Mouse (Mus musculus): ENCODE data around the gene Fam19a1. TPM values are rescaled to one million over a fixed set of nuclear protein-coding genes. Genes with fewer than 3 reads are reported as not detected.

Fam19a1 gene
- polyA plus RNA-seq, 1 experiment, result 0.04 TPM

- H3K4me1 ChIP-seq (ENCODE audit: control insufficient read depth, insufficient read depth, insufficient read length, low read length), result no peaks in the 10 kb centered on the region
- 3% methylated on average over 6 of the region's 6 CpGs for WGBS
- peak overlapping the region; percentile 69; the same call in 1 of the 2 replicates for H3K4me3 ChIP-seq (ENCODE audit: low read depth, low read length)
- H3K27me3 ChIP-seq (ENCODE audit: control insufficient read depth, insufficient read depth, low read length), result peaks cover 2% of the 10 kb centered on the region; the same call in 1 of the 2 replicates
- no peaks in the 10 kb centered on the region for H3K36me3 ChIP-seq (ENCODE audit: control insufficient read depth, insufficient read depth, low read length)
- no peak overlapping the region for H3K27ac ChIP-seq (ENCODE audit: insufficient read depth, low read depth, low read length)
- no peak for TF ChIP-seq POLR2A (IDR thresholded peaks at IDR 0.05; ENCODE audit: low read depth, low read length)
- TF ChIP-seq CTCF (IDR thresholded peaks at IDR 0.05; ENCODE audit: extremely low read depth, insufficient read length, insufficient replicate concordance, low read depth, low read length), result no peak
Measured at GRCm38 (mm10) chr6:96116148-96116533, 3.2 kb downstream of the Fam19a1 start.

- peak overlapping the region; percentile 69 for H3K4me3 ChIP-seq (ENCODE audit: low read depth, low read length)
- H3K4me1 ChIP-seq (ENCODE audit: control insufficient read depth, insufficient read depth, insufficient read length, low read length), result no peaks in the 10 kb centered on the region
- WGBS, result 2% methylated on average over 32 of the region's 32 CpGs
- H3K27me3 ChIP-seq (ENCODE audit: control insufficient read depth, insufficient read depth, low read length), result peaks cover 2% of the 10 kb centered on the region; the same call in 1 of the 2 replicates
- H3K27ac ChIP-seq (ENCODE audit: insufficient read depth, low read depth, low read length), result no peak overlapping the region
- no peaks in the 10 kb centered on the region for H3K36me3 ChIP-seq (ENCODE audit: control insufficient read depth, insufficient read depth, low read length)
- TF ChIP-seq CTCF (IDR thresholded peaks at IDR 0.05; ENCODE audit: extremely low read depth, insufficient read length, insufficient replicate concordance, low read depth, low read length), result no peak
- no peak for TF ChIP-seq POLR2A (IDR thresholded peaks at IDR 0.05; ENCODE audit: low read depth, low read length)
Measured at GRCm38 (mm10) chr6:96116534-96117272, 3.7 kb downstream of the Fam19a1 start.

GRCm38 (mm10) chr6:96143326-96143725 is 30.4 kb downstream of the Fam19a1 start:
- no peak for TF ChIP-seq POLR2A (IDR thresholded peaks at IDR 0.05; ENCODE audit: low read depth, low read length)
- Histone ChIP-seq H3K36me3 (ENCODE audit: control insufficient read depth, insufficient read depth, low read length) (no peaks in the 10 kb centered on the region), H3K27me3 (ENCODE audit: control insufficient read depth, insufficient read depth, low read length) (no peaks in the 10 kb centered on the region), H3K4me1 (ENCODE audit: control insufficient read depth, insufficient read depth, insufficient read length, low read length) (no peaks in the 10 kb centered on the region), H3K4me3 (ENCODE audit: low read depth, low read length) (no peak overlapping the region), H3K27ac (ENCODE audit: insufficient read depth, low read depth, low read length) (no peak overlapping the region)
- WGBS, result 83% methylated on average over 1 of the region's 1 CpGs

GRCm38 (mm10) chr6:96165403-96165802 is 52.4 kb downstream of the Fam19a1 start:
- Histone ChIP-seq H3K27ac (ENCODE audit: insufficient read depth, low read depth, low read length) (no peak overlapping the region), H3K4me3 (ENCODE audit: low read depth, low read length) (no peak overlapping the region), H3K27me3 (ENCODE audit: control insufficient read depth, insufficient read depth, low read length) (no peaks in the 10 kb centered on the region), H3K36me3 (ENCODE audit: control insufficient read depth, insufficient read depth, low read length) (no peaks in the 10 kb centered on the region), H3K4me1 (ENCODE audit: control insufficient read depth, insufficient read depth, insufficient read length, low read length) (no peaks in the 10 kb centered on the region)
- WGBS, result 89% methylated on average over 13 of the region's 13 CpGs
- no peak for TF ChIP-seq POLR2A (IDR thresholded peaks at IDR 0.05; ENCODE audit: low read depth, low read length)
- TF ChIP-seq CTCF (IDR thresholded peaks at IDR 0.05; ENCODE audit: extremely low read depth, insufficient read length, insufficient replicate concordance, low read depth, low read length), result no peak

- H3K36me3 ChIP-seq (ENCODE audit: control insufficient read depth, insufficient read depth, low read length), result no peaks in the 10 kb centered on the region
- 83% methylated on average over 18 of the region's 18 CpGs for WGBS
- no peak within 1 kb of the TSS for H3K27ac ChIP-seq (ENCODE audit: insufficient read depth, low read depth, low read length)
- H3K4me1 ChIP-seq (ENCODE audit: control insufficient read depth, insufficient read depth, insufficient read length, low read length), result no peaks in the 10 kb centered on the region
- TF ChIP-seq POLR2A (IDR thresholded peaks at IDR 0.05; ENCODE audit: low read depth, low read length), result no peak
- TF ChIP-seq CTCF (IDR thresholded peaks at IDR 0.05; ENCODE audit: extremely low read depth, insufficient read length, insufficient replicate concordance, low read depth, low read length), result no peak
- H3K4me3 ChIP-seq (ENCODE audit: low read depth, low read length), result no peak within 1 kb of the TSS
- no peaks in the 10 kb centered on the region for H3K27me3 ChIP-seq (ENCODE audit: control insufficient read depth, insufficient read depth, low read length)
Measured at GRCm38 (mm10) chr6:96165818-96166379, 52.9 kb downstream of the Fam19a1 start, which contains the start of gene 1700123L14Rik. 1700123L14Rik (minus strand) TSS chr6:96166243.

- Histone ChIP-seq H3K4me1 (ENCODE audit: control insufficient read depth, insufficient read depth, insufficient read length, low read length) (no peaks in the 10 kb centered on the region), H3K4me3 (ENCODE audit: low read depth, low read length) (no peak overlapping the region), H3K27me3 (ENCODE audit: control insufficient read depth, insufficient read depth, low read length) (no peaks in the 10 kb centered on the region), H3K27ac (ENCODE audit: insufficient read depth, low read depth, low read length) (no peak overlapping the region), H3K36me3 (ENCODE audit: control insufficient read depth, insufficient read depth, low read length) (no peaks in the 10 kb centered on the region)
- no peak for TF ChIP-seq POLR2A (IDR thresholded peaks at IDR 0.05; ENCODE audit: low read depth, low read length)
- TF ChIP-seq CTCF (IDR thresholded peaks at IDR 0.05; ENCODE audit: extremely low read depth, insufficient read length, insufficient replicate concordance, low read depth, low read length), result no peak
Measured at GRCm38 (mm10) chr6:96167031-96167430, 54.1 kb downstream of the Fam19a1 start.

GRCm38 (mm10) chr6:96173681-96174080 is 60.7 kb downstream of the Fam19a1 start:
- WGBS, result 90% methylated on average over 3 of the region's 3 CpGs
- H3K27ac ChIP-seq (ENCODE audit: insufficient read depth, low read depth, low read length), result no peak overlapping the region
- no peak overlapping the region for H3K4me3 ChIP-seq (ENCODE audit: low read depth, low read length)
- H3K4me1 ChIP-seq (ENCODE audit: control insufficient read depth, insufficient read depth, insufficient read length, low read length), result no peaks in the 10 kb centered on the region
- H3K36me3 ChIP-seq (ENCODE audit: control insufficient read depth, insufficient read depth, low read length), result no peaks in the 10 kb centered on the region
- H3K27me3 ChIP-seq (ENCODE audit: control insufficient read depth, insufficient read depth, low read length), result no peaks in the 10 kb centered on the region
- TF ChIP-seq POLR2A (IDR thresholded peaks at IDR 0.05; ENCODE audit: low read depth, low read length), result no peak
- TF ChIP-seq CTCF (IDR thresholded peaks at IDR 0.05; ENCODE audit: extremely low read depth, insufficient read length, insufficient replicate concordance, low read depth, low read length), result no peak
